Mouse (Mus musculus): ENCODE measurements around the gene Rnf220.

The Rnf220 gene

GRCm38 (mm10) chr4:117280397-117280930 is 216.4 kb downstream of the Rnf220 start:
- in situ Hi-C loops (cut with MboI; ENCODE audit: unreplicated experiment in 2 of 2) = no loop called here

GRCm38 (mm10) chr4:117279253-117279642 is 217.6 kb downstream of the Rnf220 start:
- in situ Hi-C loops (cut with MboI; ENCODE audit: unreplicated experiment in 2 of 2) = loop anchor here (10.0 kb wide), 2 partner anchors 246 to 396 kb away; no protein-coding TSS in a partner anchor

- in situ Hi-C loops (cut with MboI; ENCODE audit: unreplicated experiment in 2 of 2) = loop anchor here (10.0 kb wide), 2 partner anchors 246 to 396 kb away; no protein-coding TSS in a partner anchor
Measured at GRCm38 (mm10) chr4:117278381-117279252, 218.2 kb downstream of the Rnf220 start.

GRCm38 (mm10) chr4:117277687-117278086 is 219.2 kb downstream of the Rnf220 start:
- in situ Hi-C loops (cut with MboI; ENCODE audit: unreplicated experiment in 2 of 2) = loop anchor here (10.0 kb wide), 2 partner anchors 247 to 397 kb away; no protein-coding TSS in a partner anchor

- in situ Hi-C loops (cut with MboI; ENCODE audit: unreplicated experiment in 2 of 2) = loop anchor here (10.0 kb wide), 2 partner anchors 248 to 398 kb away; no protein-coding TSS in a partner anchor
Measured at GRCm38 (mm10) chr4:117277021-117277420, 219.8 kb downstream of the Rnf220 start.

GRCm38 (mm10) chr4:117276281-117276711 is 220.6 kb downstream of the Rnf220 start:
- in situ Hi-C loops (cut with MboI; ENCODE audit: unreplicated experiment in 2 of 2) = loop anchor here (10.0 kb wide), 2 partner anchors 249 to 399 kb away; no protein-coding TSS in a partner anchor

DNA sequence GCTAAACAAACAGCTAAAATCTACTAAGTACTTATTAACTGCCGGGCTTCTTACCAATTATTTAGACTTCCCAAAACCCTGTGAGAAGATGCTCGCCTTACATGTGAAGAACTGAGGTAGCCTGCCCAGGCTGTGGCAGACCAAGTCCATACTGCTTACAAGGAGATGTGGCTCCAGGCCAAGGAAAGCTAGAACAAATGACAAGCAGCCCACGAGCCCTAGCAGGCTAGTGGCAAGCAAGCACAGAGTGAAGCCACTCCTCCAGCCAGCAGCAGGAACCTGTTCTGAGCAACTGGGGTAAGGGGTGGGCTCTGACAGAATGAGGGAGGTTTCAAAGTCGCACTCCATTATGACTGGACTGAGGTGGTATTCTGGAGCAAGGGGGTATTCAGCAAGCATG is 222.1 kb downstream of the Rnf220 start:
- in situ Hi-C loops (cut with MboI; ENCODE audit: unreplicated experiment in 2 of 2) = loop anchor here (5.0 to 10.0 kb wide), 4 partner anchors 68 to 400 kb away; no protein-coding TSS in a partner anchor

DNA sequence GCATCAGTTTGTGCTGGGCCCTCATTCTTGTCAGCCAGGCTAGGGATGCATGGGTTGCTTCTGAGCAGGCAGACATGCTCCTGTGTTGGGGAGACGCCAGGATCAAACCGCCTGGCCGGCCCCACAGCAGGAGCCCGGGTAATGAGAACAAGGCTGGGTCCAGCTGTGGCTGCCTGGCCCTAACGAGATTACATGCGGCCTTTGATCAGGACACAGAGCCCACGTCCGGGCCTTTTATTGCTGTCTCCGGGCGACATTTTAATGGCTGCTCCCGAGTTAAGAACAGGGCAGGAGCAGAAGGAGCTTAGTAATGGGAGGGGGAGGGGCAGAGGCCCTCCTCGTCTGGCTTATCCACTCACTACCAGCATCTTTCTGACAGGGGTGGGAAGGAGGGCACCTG is 224.4 kb downstream of the Rnf220 start:
- in situ Hi-C loops (cut with MboI; ENCODE audit: unreplicated experiment in 2 of 2) = loop anchor here (5.0 to 10.0 kb wide), 4 partner anchors 70 to 402 kb away; no protein-coding TSS in a partner anchor

DNA sequence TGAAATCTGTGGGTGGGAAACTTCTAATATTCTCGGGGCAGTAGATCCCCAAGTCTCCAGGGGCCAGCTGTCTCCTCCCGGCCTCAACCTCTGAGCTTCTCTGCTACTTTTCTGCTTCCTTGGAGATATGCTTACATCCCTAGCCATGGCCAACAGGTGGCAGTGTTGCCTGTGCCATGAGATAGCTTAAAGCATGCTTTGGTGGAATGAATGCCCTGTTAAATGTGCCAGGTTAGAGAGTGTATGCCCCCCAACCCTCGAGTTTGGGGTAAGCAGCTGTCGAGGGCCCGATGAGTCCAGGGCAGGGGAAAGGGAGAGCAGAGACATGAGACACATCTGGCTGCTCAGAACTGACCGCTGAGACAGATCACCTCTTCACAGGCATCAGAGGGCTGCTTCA is 226.6 kb downstream of the Rnf220 start:
- in situ Hi-C loops (cut with MboI; ENCODE audit: unreplicated experiment in 2 of 2) = loop anchor here (5.0 to 10.0 kb wide), 4 partner anchors 72 to 405 kb away; no protein-coding TSS in a partner anchor

GRCm38 (mm10) chr4:117267831-117268437 is 228.9 kb downstream of the Rnf220 start:
- in situ Hi-C loops (cut with MboI; ENCODE audit: unreplicated experiment in 2 of 2) = loop anchor here in 1 of 2 experiments (10.0 kb wide), 1 partner anchor 507 kb away; no protein-coding TSS in a partner anchor

DNA sequence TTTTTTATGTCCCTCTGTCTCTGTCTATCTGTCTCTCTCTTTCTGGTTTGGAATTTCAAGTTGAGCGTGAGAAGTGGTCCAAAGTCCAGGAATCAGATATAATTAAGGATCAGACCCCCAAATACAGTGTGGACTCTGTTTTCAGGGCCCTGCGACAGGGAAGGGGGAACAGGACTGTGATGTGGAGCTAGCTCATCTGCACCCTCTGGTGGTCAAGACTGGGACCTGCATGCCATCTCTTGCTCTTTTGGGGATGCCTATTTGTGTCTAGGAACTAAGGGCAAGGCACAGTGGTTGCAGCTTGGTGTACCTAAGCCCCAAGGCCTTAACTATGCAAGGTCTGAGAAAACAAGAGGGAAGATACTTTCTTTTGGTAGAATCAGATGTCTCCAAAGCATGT is 229.6 kb downstream of the Rnf220 start:
- in situ Hi-C loops (cut with MboI; ENCODE audit: unreplicated experiment in 2 of 2) = loop anchor here in 1 of 2 experiments (10.0 kb wide), 1 partner anchor 508 kb away; no protein-coding TSS in a partner anchor

GRCm38 (mm10) chr4:117262987-117263386 is 233.9 kb downstream of the Rnf220 start:
- in situ Hi-C loops (cut with MboI; ENCODE audit: unreplicated experiment in 2 of 2) = loop anchor here in 1 of 2 experiments (10.0 kb wide), 1 partner anchor 512 kb away; no protein-coding TSS in a partner anchor

DNA sequence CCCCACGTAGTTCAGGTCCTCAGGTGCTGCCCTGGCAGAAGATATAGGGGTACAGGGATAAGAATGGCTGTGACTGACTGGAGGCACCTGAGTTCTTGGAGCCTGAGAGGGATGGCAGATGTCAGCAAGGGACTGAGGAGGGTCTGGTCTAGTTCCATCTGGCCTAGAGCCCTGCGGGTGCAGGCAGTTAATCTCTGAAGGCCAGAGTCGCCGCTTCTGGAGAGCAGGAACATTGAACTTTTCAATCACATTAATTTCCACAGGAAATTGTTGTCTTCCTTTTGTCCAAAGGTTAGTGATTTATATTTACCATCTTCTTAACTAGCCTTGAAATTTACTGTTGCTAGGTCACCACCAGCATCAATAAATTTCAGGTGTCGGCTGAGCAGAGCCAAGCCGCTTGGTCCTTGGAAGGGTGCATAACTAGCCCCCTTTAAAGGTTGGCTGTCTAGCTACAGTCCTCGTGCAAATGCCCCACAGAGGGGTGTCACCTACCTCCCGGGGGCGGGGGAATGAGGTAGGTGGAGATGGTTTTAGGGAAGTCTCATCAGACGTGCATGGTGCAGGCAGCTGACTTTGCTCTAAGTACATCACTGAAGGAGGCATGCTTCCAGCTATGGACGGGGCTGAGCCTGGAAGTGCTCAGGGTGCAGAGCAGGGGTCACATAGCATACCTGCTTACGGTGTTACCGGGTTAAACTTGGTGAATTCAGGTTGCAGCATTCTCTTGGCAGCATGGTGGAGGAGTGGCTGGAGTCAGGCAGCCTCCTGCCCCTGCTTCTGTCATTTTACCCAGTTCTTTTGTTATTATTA is 234.5 kb downstream of the Rnf220 start:
- in situ Hi-C loops (cut with MboI; ENCODE audit: unreplicated experiment in 2 of 2) = loop anchor here in 1 of 2 experiments (10.0 kb wide), 1 partner anchor 512 kb away; no protein-coding TSS in a partner anchor

- in situ Hi-C loops (cut with MboI; ENCODE audit: unreplicated experiment in 2 of 2) = loop anchor here in 1 of 2 experiments (10.0 kb wide), 1 partner anchor 514 kb away; no protein-coding TSS in a partner anchor
Measured at GRCm38 (mm10) chr4:117261222-117261621, 235.6 kb downstream of the Rnf220 start.

- in situ Hi-C loops (cut with MboI; ENCODE audit: unreplicated experiment in 2 of 2) = loop anchor here in 1 of 2 experiments (10.0 kb wide), 1 partner anchor 515 kb away; no protein-coding TSS in a partner anchor
Measured at GRCm38 (mm10) chr4:117259909-117260308, 236.9 kb downstream of the Rnf220 start.

- in situ Hi-C loops (cut with MboI; ENCODE audit: unreplicated experiment in 2 of 2) = no loop called here
Measured at GRCm38 (mm10) chr4:117254672-117255071, 242.2 kb downstream of the Rnf220 start.

DNA sequence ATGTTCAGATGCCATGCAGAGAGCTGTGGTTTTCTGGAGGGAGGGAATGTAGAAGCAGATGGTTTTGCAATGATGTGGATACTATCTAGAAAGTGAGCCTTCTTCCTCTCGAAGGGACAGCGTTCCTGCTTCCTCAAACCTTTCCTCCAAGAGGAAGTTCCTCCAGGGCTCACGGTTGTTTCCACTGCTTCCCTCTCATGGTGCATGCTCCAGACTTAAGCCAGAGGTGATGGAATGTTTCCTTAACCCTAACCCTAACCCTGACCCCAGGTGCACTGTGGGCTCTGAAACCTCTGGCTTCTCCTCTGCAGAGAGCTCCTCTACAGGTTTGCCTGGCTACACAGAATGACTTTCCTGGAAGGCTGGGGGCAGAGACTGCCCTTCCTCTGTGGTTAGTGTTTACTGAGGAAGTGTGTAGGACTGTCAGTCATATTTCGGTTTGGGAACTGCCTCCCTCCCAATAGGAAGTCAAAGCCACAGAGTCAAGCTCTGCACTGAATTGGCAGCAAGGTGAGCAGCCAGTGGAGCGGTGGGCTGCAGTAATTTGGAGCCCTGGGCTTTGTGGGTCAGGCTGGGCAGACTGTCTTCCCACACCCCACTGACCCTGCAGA is 242.7 kb downstream of the Rnf220 start:
- in situ Hi-C loops (cut with MboI; ENCODE audit: unreplicated experiment in 2 of 2) = no loop called here

DNA sequence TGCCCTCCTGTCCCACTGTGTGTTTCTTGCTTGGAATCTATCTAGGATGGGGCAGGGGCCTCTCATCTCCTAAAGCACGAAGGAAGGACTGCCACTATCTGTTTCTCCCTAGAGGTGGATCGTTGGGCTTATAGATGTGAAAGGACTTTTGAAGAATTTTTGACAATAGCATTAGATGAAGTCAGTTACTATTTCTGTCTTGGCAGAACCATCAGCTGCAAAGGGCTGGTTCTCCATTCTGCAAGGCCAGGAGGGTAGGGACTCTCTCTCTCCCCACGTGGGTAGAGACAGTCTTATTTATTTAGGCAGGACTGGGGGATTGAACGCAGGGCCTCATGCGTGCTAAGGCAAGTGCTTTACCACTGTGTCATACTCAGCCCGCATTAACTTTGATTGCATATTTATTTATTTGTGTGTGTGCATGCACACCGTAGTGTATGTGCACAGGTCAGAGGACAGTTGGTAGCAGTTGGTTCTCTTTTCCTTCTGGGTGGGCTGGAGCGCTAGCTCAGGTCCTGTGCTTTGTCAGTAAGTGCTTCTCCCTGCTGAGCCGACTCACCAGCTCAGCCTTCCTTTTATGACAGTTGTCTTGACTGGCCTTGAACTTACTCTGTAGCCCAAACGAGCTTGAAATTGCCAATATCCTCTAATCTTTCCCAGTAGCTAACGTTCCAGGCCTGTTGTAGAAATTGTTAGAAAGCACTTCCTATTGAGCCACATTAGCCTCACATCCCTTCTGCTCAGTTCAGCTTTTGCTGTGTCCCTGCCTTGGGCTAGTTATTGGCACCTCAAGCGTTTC is 243.4 kb downstream of the Rnf220 start:
- in situ Hi-C loops (cut with MboI; ENCODE audit: unreplicated experiment in 2 of 2) = no loop called here
